Mouse (Mus musculus): ENCODE results near the gene Wasf2. TPM values are rescaled to one million over a fixed set of nuclear protein-coding genes. Genes with fewer than 3 reads are reported as not detected.

Gene Wasf2
- polyA plus RNA-seq, 1 experiment from 2014 or later = 50.0 TPM

- no peak for ATAC-seq (ENCODE audit: low FRiP score, low read depth)
- no peak overlapping the region for H3K4me3 ChIP-seq
- no peaks in the 10 kb centered on the region for H3K27me3 ChIP-seq
- no peak overlapping the region for H3K9ac ChIP-seq (replicated peaks)
- no peaks in the 10 kb centered on the region for H3K9me3 ChIP-seq
- no peaks in the 10 kb centered on the region for H3K36me3 ChIP-seq
- H3K4me1 ChIP-seq = peaks cover 8% of the 10 kb centered on the region
- no peak overlapping the region for H3K27ac ChIP-seq (replicated peaks)
- 29% methylated on average over 14 of the region's 16 CpGs for WGBS
- H3K4me2 ChIP-seq (replicated peaks) = no peak overlapping the region
Measured at GRCm38 (mm10) chr4:133103525-133104193, 26.6 kb upstream of the Wasf2 start.

GRCm38 (mm10) chr4:133104194-133104569, 26.1 kb upstream of the Wasf2 start:
- no peak overlapping the region for H3K4me2 ChIP-seq (replicated peaks)

GRCm38 (mm10) chr4:133106691-133107090, 23.6 kb upstream of the Wasf2 start:
- H3K4me1 ChIP-seq = peaks cover 8% of the 10 kb centered on the region
- no peak for ATAC-seq (ENCODE audit: low FRiP score, low read depth)
- WGBS = 96% methylated on average over 7 of the region's 7 CpGs
- H3K4me2 ChIP-seq (replicated peaks) = no peak overlapping the region
- no peak overlapping the region for H3K4me3 ChIP-seq
- H3K9me3 ChIP-seq = no peaks in the 10 kb centered on the region
- H3K36me3 ChIP-seq = no peaks in the 10 kb centered on the region
- H3K27ac ChIP-seq (replicated peaks) = no peak overlapping the region
- H3K9ac ChIP-seq (replicated peaks) = no peak overlapping the region
- H3K27me3 ChIP-seq = no peaks in the 10 kb centered on the region

More at GRCm38 (mm10) chr4:133104194-133104569, 26.1 kb upstream of the Wasf2 start:
- Histone ChIP-seq H3K4me1 (peaks cover 8% of the 10 kb centered on the region), H3K27me3 (no peaks in the 10 kb centered on the region), H3K36me3 (no peaks in the 10 kb centered on the region), H3K27ac (replicated peaks) (no peak overlapping the region), H3K4me3 (no peak overlapping the region), H3K9me3 (no peaks in the 10 kb centered on the region), H3K9ac (replicated peaks) (no peak overlapping the region)
- 35% methylated on average over 10 of the region's 10 CpGs for WGBS
- no peak for ATAC-seq (ENCODE audit: low FRiP score, low read depth)

GRCm38 (mm10) chr4:133107788-133108281, 22.5 kb upstream of the Wasf2 start:
- Histone ChIP-seq H3K27me3 (no peaks in the 10 kb centered on the region), H3K9me3 (no peaks in the 10 kb centered on the region), H3K4me3 (no peak overlapping the region), H3K36me3 (no peaks in the 10 kb centered on the region), H3K9ac (replicated peaks) (no peak overlapping the region), H3K4me1 (peaks cover 8% of the 10 kb centered on the region), H3K4me2 (replicated peaks) (no peak overlapping the region), H3K27ac (replicated peaks) (no peak overlapping the region)
- ATAC-seq (ENCODE audit: low FRiP score, low read depth) = no peak
- WGBS = 62% methylated on average over 13 of the region's 13 CpGs

GRCm38 (mm10) chr4:133108481-133109334, 21.6 kb upstream of the Wasf2 start:
- Histone ChIP-seq H3K27ac (replicated peaks) (no peak overlapping the region), H3K9ac (replicated peaks) (no peak overlapping the region), H3K4me3 (no peak overlapping the region), H3K9me3 (no peaks in the 10 kb centered on the region), H3K36me3 (no peaks in the 10 kb centered on the region), H3K27me3 (no peaks in the 10 kb centered on the region), H3K4me2 (replicated peaks) (no peak overlapping the region), H3K4me1 (peaks cover 5% of the 10 kb centered on the region)
- ATAC-seq (ENCODE audit: low FRiP score, low read depth) = no peak
- WGBS = 78% methylated on average over 13 of the region's 13 CpGs

- no peak overlapping the region for H3K4me2 ChIP-seq (replicated peaks)
- H3K36me3 ChIP-seq = no peaks in the 10 kb centered on the region
- no peak overlapping the region for H3K4me3 ChIP-seq
- WGBS = 70% methylated on average over 5 of the region's 5 CpGs
- no peaks in the 10 kb centered on the region; the same call in 1 of the 2 replicates for H3K4me1 ChIP-seq
- H3K9me3 ChIP-seq = no peaks in the 10 kb centered on the region
- ATAC-seq (ENCODE audit: low FRiP score, low read depth) = no peak
- no peaks in the 10 kb centered on the region for H3K27me3 ChIP-seq
- no peak overlapping the region for H3K9ac ChIP-seq (replicated peaks)
- no peak overlapping the region for H3K27ac ChIP-seq (replicated peaks)
Measured at GRCm38 (mm10) chr4:133109335-133109801, 20.9 kb upstream of the Wasf2 start.

- H3K27ac ChIP-seq (replicated peaks) = no peak overlapping the region
- no peak overlapping the region for H3K4me3 ChIP-seq
- no peak for ATAC-seq (ENCODE audit: low FRiP score, low read depth)
- WGBS = 75% methylated on average over 13 of the region's 13 CpGs
- no peaks in the 10 kb centered on the region for H3K27me3 ChIP-seq
- H3K9ac ChIP-seq (replicated peaks) = no peak overlapping the region
- H3K36me3 ChIP-seq = no peaks in the 10 kb centered on the region
- H3K9me3 ChIP-seq = no peaks in the 10 kb centered on the region
- no peak overlapping the region for H3K4me2 ChIP-seq (replicated peaks)
- H3K4me1 ChIP-seq = peaks cover 10% of the 10 kb centered on the region
Measured at GRCm38 (mm10) chr4:133112175-133112838, 18.0 kb upstream of the Wasf2 start.

GRCm38 (mm10) chr4:133113351-133113882, 16.9 kb upstream of the Wasf2 start:
- H3K9me3 ChIP-seq = no peaks in the 10 kb centered on the region
- peaks cover 18% of the 10 kb centered on the region for H3K4me1 ChIP-seq
- WGBS = 63% methylated on average over 6 of the region's 6 CpGs
- H3K27me3 ChIP-seq = no peaks in the 10 kb centered on the region
- H3K4me3 ChIP-seq = no peak overlapping the region
- H3K4me2 ChIP-seq (replicated peaks) = no peak overlapping the region
- no peaks in the 10 kb centered on the region for H3K36me3 ChIP-seq
- no peak overlapping the region for H3K27ac ChIP-seq (replicated peaks)
- no peak for ATAC-seq (ENCODE audit: low FRiP score, low read depth)
- no peak overlapping the region for H3K9ac ChIP-seq (replicated peaks)

- Histone ChIP-seq H3K9me3 (no peaks in the 10 kb centered on the region), H3K27ac (replicated peaks) (no peak overlapping the region), H3K4me1 (peaks cover 18% of the 10 kb centered on the region), H3K9ac (replicated peaks) (no peak overlapping the region), H3K27me3 (no peaks in the 10 kb centered on the region), H3K4me3 (no peak overlapping the region), H3K4me2 (replicated peaks) (no peak overlapping the region), H3K36me3 (no peaks in the 10 kb centered on the region)
- WGBS = 84% methylated on average over 3 of the region's 3 CpGs
- ATAC-seq (ENCODE audit: low FRiP score, low read depth) = no peak
Measured at GRCm38 (mm10) chr4:133114762-133115161, 15.5 kb upstream of the Wasf2 start.

GRCm38 (mm10) chr4:133115721-133116429, 14.4 kb upstream of the Wasf2 start:
- ATAC-seq (ENCODE audit: low FRiP score, low read depth) = no peak
- no peaks in the 10 kb centered on the region for H3K9me3 ChIP-seq
- H3K4me3 ChIP-seq = no peak overlapping the region
- H3K9ac ChIP-seq (replicated peaks) = no peak overlapping the region
- H3K4me1 ChIP-seq = peaks cover 24% of the 10 kb centered on the region
- 78% methylated on average over 14 of the region's 14 CpGs for whole genome bisulfite sequencing
- 0 out of 2 replicates have a peak, but pooled peaks cover 3% of the 10 kb centered on the region for H3K27me3 ChIP-seq
- H3K36me3 ChIP-seq = no peaks in the 10 kb centered on the region
- no peak overlapping the region for H3K4me2 ChIP-seq (replicated peaks)
- peak overlapping the region; percentile 72; the same call in 1 of the 2 replicates for H3K27ac ChIP-seq (replicated peaks)

GRCm38 (mm10) chr4:133116756-133117470, 13.4 kb upstream of the Wasf2 start:
- ATAC-seq (ENCODE audit: low FRiP score, low read depth) = no peak
- no peaks in the 10 kb centered on the region for H3K36me3 ChIP-seq
- H3K4me2 ChIP-seq (replicated peaks) = no peak overlapping the region
- 59% methylated on average over 3 of the region's 3 CpGs for WGBS
- no peak overlapping the region for H3K4me3 ChIP-seq
- H3K9me3 ChIP-seq = no peaks in the 10 kb centered on the region
- H3K4me1 ChIP-seq = peaks cover 26% of the 10 kb centered on the region
- H3K27ac ChIP-seq (replicated peaks) = peak overlapping the region; percentile 72
- H3K27me3 ChIP-seq = 0 out of 2 replicates have a peak, but pooled peaks cover 3% of the 10 kb centered on the region
- no peak overlapping the region for H3K9ac ChIP-seq (replicated peaks)
